Mouse (Mus musculus) spleen, adult 2 months (tissue): ENCODE data around the gene Iqcg.

Experiments
- CTCF ChIP-seq: fragments of 200-500 bp; IDR thresholded peaks from 2 replicates; pipeline ENCODE4 v1.5.1; 2011; ENCODE audit warnings: mild to moderate bottlenecking, inconsistent platforms; ENCODE audit not compliant: insufficient read depth, insufficient read length, insufficient replicate concordance; ENCODE audit errors: extremely low read depth
- POLR2A ChIP-seq: fragments of 200-500 bp; IDR thresholded peaks from 2 replicates; pipeline ENCODE4 v1.6.1; 2011; ENCODE audit warnings: low read depth, low read length, inconsistent platforms

GRCm38 (mm10) chr16:33062682-33063131, 6.7 kb upstream of the Iqcg start:
- TF ChIP-seq CTCF (no peak), POLR2A (no peak)
